Mouse (Mus musculus) mouse embryonic stem cell (cell line): ENCODE results near the gene Zfp943.
"Not testable (repeated sequence)": the region's sequence is repeated elsewhere in the genome, so short reads cannot be mapped to it uniquely, and the experiment has no call there.

Experiments
- in situ Hi-C, 2 experiments: fragments of 300-500 bp; cut with MboI; formaldehyde crosslinking; loops; 1 replicate in 1 of 2; 3 replicates in 1 of 2; pipeline ENCODE4 v1.14.3; 2019 to 2020; ENCODE audit warnings: low sequenced_read_pairs in 2 of 2, low pct_unique_long_range_greater_than_20kb in 1 of 2, mixed read lengths in 1 of 2; ENCODE audit not compliant: unreplicated experiment in 1 of 2

The Zfp943 gene

GRCm38 (mm10) chr17:21962107-21962907 lies at the start of gene Zfp943, which contains the start of gene Zfp942:
Zfp943 (plus strand) TSS chr17:21962552.
Zfp942 (minus strand) TSS chr17:21962464.
- in situ Hi-C loops, result not testable (repeated sequence)

- in situ Hi-C loops, result no loop called here
These were observed 950 bp downstream of the Zfp943 start for GRCm38 (mm10) chr17:21963302-21963701.

GRCm38 (mm10) chr17:22035594-22035993 lies 73.2 kb downstream of the Zfp943 start:
- in situ Hi-C loops, result not testable (repeated sequence)

- in situ Hi-C loops, result no loop called here
These were observed 87.1 kb downstream of the Zfp943 start for GRCm38 (mm10) chr17:22049403-22049802.

GRCm38 (mm10) chr17:22053211-22053610 lies 90.9 kb downstream of the Zfp943 start:
- in situ Hi-C loops, result no loop called here

- in situ Hi-C loops, result loop anchor here (25.0 kb wide), 1 partner anchor 331 kb away; the partner anchor contains the start of gene Zfp946 (in 2 of the 2)
These were observed 118.8 kb downstream of the Zfp943 start for GRCm38 (mm10) chr17:22081031-22081631.

GRCm38 (mm10) chr17:22083224-22083623 lies 120.9 kb downstream of the Zfp943 start:
- in situ Hi-C loops, result loop anchor here (25.0 kb wide), 1 partner anchor 329 kb away; the partner anchor contains the start of gene Zfp946 (in 2 of the 2)

GRCm38 (mm10) chr17:22118770-22119169 lies 156.4 kb downstream of the Zfp943 start:
- in situ Hi-C loops, result no loop called here
